Mouse (Mus musculus): ENCODE data around the gene Serpinh1.

The Serpinh1 gene

DNA sequence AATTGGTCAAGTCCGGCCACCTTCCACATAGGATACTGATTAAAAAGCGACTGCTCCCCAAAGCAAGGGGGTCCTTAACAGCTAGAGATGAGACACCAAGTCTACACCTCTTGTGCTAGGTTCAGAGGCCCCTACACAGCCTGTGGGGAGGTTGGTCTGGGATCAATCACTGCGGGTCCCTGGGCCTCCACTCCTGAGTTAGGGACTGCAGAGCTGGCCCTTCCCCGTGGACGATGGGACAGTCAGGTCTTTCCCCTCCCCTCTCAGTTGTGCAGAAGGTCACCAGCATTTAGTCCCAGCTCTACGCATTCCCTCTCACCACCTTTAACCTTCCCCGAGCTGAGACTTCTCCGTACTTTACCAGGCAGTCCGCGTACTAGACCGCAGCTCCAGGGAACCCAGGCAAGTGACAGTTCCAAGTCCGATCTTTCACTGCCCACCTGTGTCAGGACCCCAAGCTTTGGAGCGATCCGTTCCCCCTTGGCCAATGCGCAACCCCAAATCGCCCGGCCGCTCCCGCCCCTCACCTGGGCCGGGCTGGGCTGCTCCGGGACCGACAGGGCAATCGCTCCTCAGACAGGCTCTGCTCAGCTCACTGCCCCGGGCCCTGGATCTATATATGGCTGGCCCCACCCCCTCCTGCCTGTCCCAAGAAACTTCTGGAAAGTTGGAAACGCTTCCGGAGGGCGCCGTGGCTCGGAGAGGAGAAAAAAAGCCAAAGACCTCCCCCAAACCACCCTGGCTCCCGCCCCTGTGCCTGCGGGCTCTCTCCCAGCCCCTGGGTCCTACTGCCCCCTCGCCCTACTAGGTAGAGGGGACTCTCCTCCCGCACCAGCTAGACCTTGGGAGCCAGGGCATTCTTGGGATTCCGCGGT is at the start of gene Serpinh1:
Gene Serpinh1, minus strand, starts transcription at position 714 of the 875 bp plus-strand sequence.
- DNase-seq (ENCODE audit: low read depth), result peak; percentile 96

GRCm38 (mm10) chr7:99402477-99402876 is 49.4 kb upstream of the Serpinh1 start:
- no peak for DNase-seq (ENCODE audit: low read depth)

DNA sequence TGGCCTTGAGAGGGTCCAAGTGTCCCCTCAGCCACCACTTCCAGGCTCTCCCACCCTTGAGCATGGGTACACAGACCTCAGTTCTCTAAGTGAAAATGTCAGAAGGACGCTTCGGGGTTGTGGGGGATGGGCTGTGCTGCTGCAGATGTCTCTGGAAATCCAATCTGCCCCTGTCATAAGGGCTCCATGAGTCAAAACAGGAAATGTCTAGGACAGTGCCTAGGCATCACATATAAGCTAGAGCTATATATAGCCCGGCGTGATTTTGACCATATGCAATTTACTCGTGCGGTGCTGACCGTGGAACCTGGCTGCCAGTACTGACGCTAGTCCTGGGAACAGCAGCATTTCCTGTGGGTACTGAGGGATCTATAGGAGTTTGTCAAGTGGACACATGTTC is 48.3 kb upstream of the Serpinh1 start:
- DNase-seq (ENCODE audit: low read depth), result no peak

DNA sequence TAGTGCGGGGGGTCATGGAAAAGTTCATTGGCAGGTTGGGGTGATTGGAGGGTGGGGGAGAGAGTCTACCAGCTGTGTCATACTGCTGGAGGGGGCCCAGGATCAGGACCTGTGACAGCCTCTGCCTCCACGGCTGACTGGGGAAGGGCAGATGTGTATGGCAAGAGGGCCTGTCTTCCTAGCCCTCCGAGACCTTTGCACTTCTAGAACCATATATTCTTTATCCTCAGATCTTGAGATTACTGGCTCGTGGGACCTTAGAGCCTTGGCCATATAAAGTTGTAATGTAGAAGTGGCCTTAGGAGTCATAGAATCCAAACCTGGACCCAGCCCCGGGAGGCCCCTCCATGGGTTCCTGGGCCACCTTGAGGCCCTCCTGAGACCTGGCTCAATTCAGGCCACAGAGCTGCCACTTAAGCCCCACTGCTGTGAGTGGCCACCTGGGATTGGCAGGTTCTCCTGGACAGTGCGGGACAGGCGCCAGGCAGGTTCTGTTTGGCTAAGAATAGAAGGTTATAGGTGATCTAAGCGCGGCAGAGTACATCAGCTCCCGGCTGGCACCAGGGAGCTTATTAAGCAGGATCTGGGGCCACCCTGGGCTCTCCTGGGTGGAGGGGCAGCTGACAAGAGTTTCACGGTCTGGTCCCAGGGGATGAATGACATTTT is 44.1 kb upstream of the Serpinh1 start:
- no peak for DNase-seq (ENCODE audit: low read depth)

- no peak for DNase-seq (ENCODE audit: low read depth)
Observed at GRCm38 (mm10) chr7:99395908-99396616, 43.0 kb upstream of the Serpinh1 start.

DNA sequence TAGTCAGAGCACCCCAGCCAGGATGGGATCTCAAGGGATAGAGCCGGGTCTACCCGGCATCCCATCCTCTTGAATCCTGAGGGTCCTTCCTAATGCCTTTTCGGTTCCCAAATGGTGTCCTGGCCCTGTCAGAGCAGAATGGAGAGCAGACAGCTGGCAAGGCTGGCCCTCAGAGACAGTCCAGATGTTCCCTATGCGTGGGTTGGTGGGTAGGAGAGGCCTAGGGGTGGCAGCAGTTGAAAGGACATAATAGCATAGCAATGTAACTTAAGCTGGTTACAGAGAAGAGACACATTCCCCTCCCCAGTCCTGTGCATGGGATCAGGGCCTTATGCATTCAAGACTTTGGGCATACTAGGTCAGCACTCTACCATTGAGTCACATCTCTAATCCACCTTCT is 42.3 kb upstream of the Serpinh1 start:
- no peak for DNase-seq (ENCODE audit: low read depth)

DNA sequence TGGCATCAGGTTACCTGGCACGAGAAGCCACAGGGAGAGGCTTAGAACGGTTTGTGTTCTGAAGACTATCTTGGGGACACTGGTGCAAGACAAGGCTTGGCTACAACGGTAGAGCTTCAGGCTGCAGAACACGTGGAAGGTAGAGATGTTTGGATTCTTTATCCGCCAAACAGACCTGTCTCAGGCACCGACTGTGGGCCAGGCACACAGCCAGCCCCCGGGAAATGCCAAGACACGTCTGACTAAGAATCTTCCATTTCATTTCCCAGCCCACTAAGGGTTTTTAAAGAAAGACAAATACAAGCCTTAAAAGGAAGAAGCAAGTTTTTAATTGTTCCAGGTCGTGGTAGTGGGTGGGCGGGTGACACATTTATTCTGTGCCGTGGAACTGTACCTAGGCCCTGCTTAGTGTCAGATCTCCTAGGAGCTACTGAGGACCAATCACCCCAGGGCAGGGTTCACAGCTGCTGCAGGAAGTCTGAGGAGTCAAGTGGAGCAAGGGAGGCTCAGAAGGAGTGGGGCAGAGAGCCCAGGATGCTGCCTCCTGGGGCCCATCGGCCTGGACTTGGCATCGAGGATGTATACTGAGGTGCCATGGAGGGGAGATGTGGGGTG is 40.8 kb upstream of the Serpinh1 start:
- peak; percentile 52 for DNase-seq (ENCODE audit: low read depth)

DNA sequence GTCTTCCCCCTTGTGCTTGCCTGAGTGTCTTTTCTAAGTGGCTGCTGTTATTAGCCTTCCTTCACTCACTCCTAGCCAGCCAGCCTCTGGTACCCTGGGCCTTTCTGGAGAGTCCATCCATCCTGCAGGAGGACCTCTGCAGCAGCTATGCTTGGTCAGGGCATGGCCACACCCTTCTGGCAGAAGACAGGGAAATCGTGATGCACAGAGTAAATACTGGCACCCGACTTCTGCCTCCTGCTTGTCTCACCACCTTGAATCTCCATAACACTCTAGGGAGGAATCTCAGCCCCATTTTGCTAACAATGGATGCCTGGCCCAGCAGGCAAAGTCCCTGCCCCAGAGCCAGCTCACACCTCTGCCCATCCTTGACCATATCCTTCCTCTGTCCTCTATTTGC is 39.7 kb upstream of the Serpinh1 start:
- no peak for DNase-seq (ENCODE audit: low read depth)

DNA sequence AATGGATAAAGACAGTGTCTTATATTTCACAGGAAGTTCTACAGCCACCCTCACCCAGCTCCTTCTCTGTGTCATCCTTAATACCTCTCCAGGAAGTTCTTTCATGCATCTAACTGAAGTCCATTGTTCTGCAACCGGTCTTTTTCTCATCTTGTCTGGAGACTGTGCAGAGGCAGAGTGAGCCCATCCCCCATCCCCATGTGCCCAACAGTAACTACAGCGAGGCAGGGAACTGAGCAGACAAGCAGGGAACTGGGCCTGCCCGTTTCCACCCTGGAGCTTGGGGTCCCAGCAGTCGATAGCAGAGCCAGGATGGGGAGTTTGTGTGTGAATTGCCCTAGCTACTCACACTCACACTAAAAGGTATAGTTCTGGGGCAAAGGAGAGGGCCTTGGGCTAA is 37.5 kb upstream of the Serpinh1 start:
- DNase-seq (ENCODE audit: low read depth), result no peak

GRCm38 (mm10) chr7:99387356-99387755 is 34.3 kb upstream of the Serpinh1 start:
- no peak for DNase-seq (ENCODE audit: low read depth)

DNA sequence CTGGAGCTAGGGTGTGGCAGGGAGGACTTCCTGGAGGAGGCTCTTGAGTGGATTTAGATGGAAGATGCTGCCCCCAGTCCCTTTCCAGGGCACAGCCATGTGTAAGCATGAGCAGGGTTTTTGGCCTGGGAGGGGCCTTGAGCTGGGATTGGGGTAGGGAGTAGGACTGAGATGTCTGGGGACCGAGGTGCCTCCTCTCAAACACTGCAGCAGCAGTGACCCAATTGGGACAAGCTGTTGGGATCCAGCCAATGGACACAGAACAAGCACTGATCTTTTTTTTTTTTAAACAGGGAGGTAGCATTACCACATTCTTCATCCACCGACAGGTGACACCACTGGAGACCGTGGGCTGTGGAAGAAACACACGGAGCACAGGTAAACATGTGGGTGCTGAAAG is 33.8 kb upstream of the Serpinh1 start:
- no peak for DNase-seq (ENCODE audit: low read depth)

DNA sequence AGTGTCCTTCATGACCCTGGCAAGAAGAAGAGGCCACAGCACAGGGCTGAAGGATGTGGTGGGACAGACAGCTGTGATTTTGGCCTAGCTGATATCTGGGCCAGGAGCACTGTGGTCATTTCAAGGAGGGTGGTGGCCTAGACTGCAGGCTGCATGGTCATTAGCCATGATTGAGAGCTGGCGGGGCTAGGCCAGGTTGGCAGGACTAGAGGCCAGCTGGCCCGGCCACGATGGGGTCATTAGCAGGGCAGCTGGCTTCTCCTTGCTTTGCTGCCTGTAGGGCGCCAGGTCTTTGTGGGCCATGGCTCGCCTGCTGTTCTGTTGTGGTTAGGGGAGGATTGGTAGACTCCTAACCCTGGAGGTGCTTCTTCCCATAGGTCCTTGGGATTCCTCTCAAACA is 33.0 kb upstream of the Serpinh1 start:
- DNase-seq (ENCODE audit: low read depth), result no peak

GRCm38 (mm10) chr7:99384101-99384611 is 31.1 kb upstream of the Serpinh1 start:
- no peak for DNase-seq (ENCODE audit: low read depth)

- DNase-seq (ENCODE audit: low read depth), result no peak
Observed at GRCm38 (mm10) chr7:99383246-99383645, 30.2 kb upstream of the Serpinh1 start.

- no peak for DNase-seq (ENCODE audit: low read depth)
Observed at GRCm38 (mm10) chr7:99382088-99383000, 29.3 kb upstream of the Serpinh1 start.

- DNase-seq (ENCODE audit: low read depth), result peak; percentile 97
Observed at GRCm38 (mm10) chr7:99381214-99382087, 28.4 kb upstream of the Serpinh1 start, which contains the start of gene Gdpd5. Gene Gdpd5, plus strand, starts transcription at chr7:99381414.

GRCm38 (mm10) chr7:99380491-99381213 is 27.6 kb upstream of the Serpinh1 start:
- DNase-seq (ENCODE audit: low read depth), result peak; percentile 50

- no peak for DNase-seq (ENCODE audit: low read depth)
Observed at GRCm38 (mm10) chr7:99378870-99379269, 25.8 kb upstream of the Serpinh1 start.

DNA sequence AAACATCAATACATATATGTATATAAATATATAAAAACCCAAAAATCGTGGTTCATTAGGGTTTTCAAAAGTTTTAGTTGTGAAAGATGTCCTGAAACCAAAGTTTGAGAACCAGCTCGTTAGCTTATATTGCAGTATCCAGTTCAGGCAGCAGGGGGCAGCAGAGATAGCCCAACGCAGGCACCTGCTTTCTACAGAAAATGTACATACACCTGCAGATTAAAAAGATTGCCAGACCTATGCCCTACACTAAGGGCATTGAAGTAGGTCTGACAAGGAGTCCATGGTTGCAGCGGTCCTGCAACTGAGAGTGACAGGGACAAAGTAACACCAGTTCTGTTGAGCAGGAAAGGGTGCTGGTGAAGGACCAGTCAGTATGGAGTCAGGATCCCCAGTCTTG is 22.4 kb upstream of the Serpinh1 start:
- peak; percentile 74 for DNase-seq (ENCODE audit: low read depth)
